Mouse (Mus musculus) MEL (cell line): ENCODE data around the gene Tmem82.

ENCODE experiments used
- CHD2 ChIP-seq: IDR thresholded peaks from 2 replicates; pipeline ENCODE4 v1.6.1; 2011; ENCODE audit warnings: low read length, improper control_type of control experiment
- CTCF ChIP-seq, 3 experiments: IDR thresholded peaks in 2 of 3; conservative IDR thresholded peaks in 1 of 3; 2 replicates each; pipeline ENCODE4 v1.5.1; 2011 to 2012; ENCODE audit warnings: low read length in 3 of 3, low read depth in 2 of 3, mild to moderate bottlenecking in 2 of 3, improper control_type of control experiment in 1 of 3, inconsistent platforms in 1 of 3, mixed read lengths in 1 of 3, moderate library complexity in 1 of 3; ENCODE audit not compliant: control insufficient read depth in 1 of 3, insufficient read depth in 1 of 3, poor library complexity in 1 of 3, severe bottlenecking in 1 of 3
- KAT2A ChIP-seq: conservative IDR thresholded peaks from 2 replicates; pipeline ENCODE4 v1.6.1; 2012; ENCODE audit warnings: low read depth, low read length, improper control_type of control experiment, inconsistent platforms
- MYC ChIP-seq: IDR thresholded peaks from 2 replicates; pipeline ENCODE4 v1.6.1; 2011; ENCODE audit warnings: low read depth, mild to moderate bottlenecking, low read length, improper control_type of control experiment, moderate library complexity
- NRF1 ChIP-seq: IDR thresholded peaks from 2 replicates; pipeline ENCODE4 v1.6.1; 2014; ENCODE audit warnings: low read depth, mild to moderate bottlenecking, inconsistent platforms, low read length, improper control_type of control experiment, moderate library complexity; ENCODE audit not compliant: poor library complexity, insufficient read depth, severe bottlenecking
- POLR2A ChIP-seq, 2 experiments: IDR thresholded peaks; 2 replicates each; pipeline ENCODE4 v1.6.1; 2011 to 2012; ENCODE audit warnings: low read length in 2 of 2, mild to moderate bottlenecking in 2 of 2, control low read depth in 1 of 2, improper control_type of control experiment in 1 of 2, low read depth in 1 of 2, moderate library complexity in 1 of 2; ENCODE audit not compliant: control insufficient read depth in 1 of 2, insufficient read depth in 1 of 2, poor library complexity in 1 of 2
- TCF12 ChIP-seq: IDR thresholded peaks from 2 replicates; pipeline ENCODE4 v1.6.1; 2014; ENCODE audit warnings: low read depth, mild to moderate bottlenecking, inconsistent platforms, low read length, improper control_type of control experiment, moderate library complexity
- ZKSCAN1 ChIP-seq: IDR thresholded peaks from 2 replicates; pipeline ENCODE4 v1.6.1; 2012; ENCODE audit warnings: low read depth, mild to moderate bottlenecking, inconsistent platforms, low read length, improper control_type of control experiment, moderate library complexity

DNA sequence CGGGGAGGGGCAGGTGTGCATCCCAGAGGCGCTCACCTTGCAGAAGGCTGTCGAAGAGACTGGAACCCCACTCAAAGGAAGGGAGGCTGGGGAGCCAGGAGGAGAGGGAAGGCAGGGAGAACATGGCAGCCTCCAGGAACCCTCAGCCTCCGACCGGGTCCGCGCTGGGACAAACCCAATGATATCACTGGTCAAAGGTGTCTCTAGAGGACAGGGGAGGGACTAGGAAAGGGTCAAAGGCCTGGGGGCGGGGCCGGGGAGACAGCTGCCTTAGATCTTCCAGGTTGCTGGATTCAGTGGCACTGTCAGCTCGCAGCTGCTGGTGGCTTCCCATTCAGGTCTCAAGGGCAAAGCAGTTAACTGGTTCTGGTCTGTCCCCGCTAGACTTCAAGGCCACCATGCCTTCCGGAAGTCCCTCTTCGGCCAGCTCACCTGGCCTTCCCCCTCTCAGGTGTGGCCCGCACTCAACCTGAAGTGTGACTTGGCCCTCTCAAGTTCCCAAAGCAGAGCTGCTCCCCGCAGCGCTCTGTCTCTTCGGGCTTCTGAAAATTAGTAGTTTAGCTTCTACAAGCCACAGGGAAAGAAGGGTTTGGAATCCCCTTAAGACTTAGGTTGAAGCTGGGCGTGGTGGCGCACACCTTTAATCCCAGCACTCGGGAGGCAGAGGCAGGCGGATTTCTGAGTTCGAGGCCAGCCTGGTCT is 419 bp downstream of the Tmem82 start:
- TF ChIP-seq TCF12 (no peak), CTCF (IDR thresholded peaks at IDR 0.05 in 2 of 3, conservative IDR thresholded peaks at IDR 0.05 in 1 of 3; ENCODE audit: control insufficient read depth in 1 of 3, insufficient read depth in 1 of 3, low read depth in 2 of 3, low read length in 3 of 3, poor library complexity in 1 of 3, severe bottlenecking in 1 of 3) (no peak), MYC (no peak), POLR2A (IDR thresholded peaks at IDR 0.05; ENCODE audit: control insufficient read depth in 1 of 2, insufficient read depth in 1 of 2, low read depth in 1 of 2, low read length in 2 of 2, poor library complexity in 1 of 2) (no peak), KAT2A (no peak), NRF1 (no peak), ZKSCAN1 (no peak), CHD2 (no peak)
